Mouse (Mus musculus) cerebellum, adult 2 months (tissue): ENCODE data around the gene Spint1.

ENCODE experiments used
- CTCF ChIP-seq: fragments of 200-500 bp; IDR thresholded peaks from 2 replicates; pipeline ENCODE4 v1.5.1; 2011; ENCODE audit warnings: low read depth, mild to moderate bottlenecking, control low read depth, low read length, moderate library complexity, borderline replicate concordance; ENCODE audit not compliant: insufficient read depth
- POLR2A ChIP-seq: fragments of 200-500 bp; IDR thresholded peaks from 2 replicates; pipeline ENCODE4 v1.6.1; 2011; ENCODE audit warnings: low read length, control low read depth, borderline replicate concordance; ENCODE audit not compliant: insufficient read depth

DNA sequence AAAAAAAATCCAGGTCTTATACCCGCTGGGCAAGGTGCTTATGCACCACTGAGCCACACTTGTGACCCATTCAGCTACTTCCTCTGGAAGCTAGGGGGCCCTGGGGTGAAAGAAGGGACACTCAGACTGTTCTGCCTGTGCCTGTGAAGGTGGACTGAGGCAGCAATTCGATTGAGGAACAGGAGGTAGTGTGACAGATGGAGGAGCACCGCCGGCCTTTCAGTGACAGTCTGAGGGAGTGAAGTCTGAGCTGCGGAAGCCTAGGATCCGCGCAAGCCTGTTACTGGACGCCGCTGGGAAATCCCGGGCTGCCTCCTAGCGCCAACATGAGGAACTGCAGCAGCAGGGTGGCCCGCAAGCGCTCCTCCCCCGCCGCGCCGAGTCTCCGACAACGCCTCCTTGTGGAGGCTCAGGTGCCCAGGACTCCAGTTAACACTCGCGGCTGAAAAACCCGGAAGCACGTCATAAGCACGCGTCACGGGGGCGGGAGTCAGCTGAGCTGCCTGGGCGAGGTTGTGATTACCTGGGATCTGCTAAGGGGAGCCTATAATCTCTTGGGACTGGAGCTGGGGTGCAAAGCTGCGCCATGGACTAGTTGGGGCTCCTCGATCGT is 51.2 kb downstream of the Spint1 start, which contains the start of gene Vps18:
- TF ChIP-seq CTCF (peak; percentile 97), POLR2A (peak; percentile 61; the same call in 1 of the 2 replicates)
